8 mouse cellular contexts compared by ENCODE assay signal in the genomic region with DNA sequence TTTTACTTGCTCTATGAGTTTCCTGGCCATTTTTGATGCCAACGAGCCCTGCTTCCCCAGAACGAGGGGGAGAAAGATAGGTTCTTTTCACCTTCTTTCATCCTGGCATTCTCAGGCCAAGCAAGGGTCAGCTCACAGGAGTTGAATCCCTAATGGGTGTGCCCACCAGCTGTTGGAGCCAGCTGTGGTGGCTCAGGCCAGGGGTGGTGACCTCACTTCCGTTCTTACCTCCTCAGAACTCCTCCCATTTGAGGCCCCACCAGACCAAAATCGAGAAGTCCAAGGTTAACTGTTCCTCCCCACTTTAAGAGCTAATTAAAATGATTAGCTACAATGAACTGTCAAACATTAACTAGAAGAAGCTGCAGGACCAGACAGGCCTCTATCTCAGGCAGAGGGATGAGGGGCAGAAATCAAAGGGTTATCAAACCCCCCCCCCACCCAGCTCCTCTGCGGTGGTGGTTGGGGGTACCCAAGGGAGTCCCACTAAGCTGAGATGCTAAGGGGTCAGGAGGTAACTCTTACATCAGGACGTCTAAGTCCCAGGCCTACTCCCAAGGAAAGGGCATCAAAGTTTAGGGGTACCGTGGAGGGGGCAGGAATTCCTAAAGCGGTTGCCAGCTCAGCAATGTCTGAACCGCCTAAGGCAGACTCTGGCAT. TPM values are rescaled to one million over a fixed set of nuclear protein-coding genes. Genes with fewer than 3 reads are reported as not detected.
DNase-seq lines count a peak whose midpoint lies in the region; ATAC-seq and TF ChIP-seq lines count a peak whose summit lies in the region.

No protein-coding gene starts in this region.

- H3K27me3 ChIP-seq in hindbrain, embryonic 14.5 days (ENCODE audit: control insufficient read depth, insufficient read depth, low read length): peaks cover 18% of the 10 kb centered on the region; the same call in 1 of the 2 replicates
- no peaks in the 10 kb centered on the region; the same call in 1 of the 2 replicates for H3K27me3 ChIP-seq in lung, embryonic 15.5 days

- peak overlapping the region; percentile 81 for H3K4me3 ChIP-seq in embryonic fibroblast, embryonic 13.5 days (ENCODE audit: insufficient read depth, low read length)
- H3K4me3 ChIP-seq in hindbrain, embryonic 14.5 days (replicated peaks; ENCODE audit: low read length): no peak overlapping the region
- peak overlapping the region; percentile 56 for H3K4me3 ChIP-seq in lung, embryonic 15.5 days

- peak; percentile 96 for DNase-seq in heart, adult 11 months
- DNase-seq in heart, adult 8-10 months (ENCODE audit: low spot score): no peak
- DNase-seq in hindbrain, embryonic 14.5 days (ENCODE audit: low spot score): no peak
- peak; percentile 33 for DNase-seq in thymus, postnatal 4 days
- no peak for DNase-seq in layer of hippocampus, postnatal 25 days (ENCODE audit: extremely low spot score in 1 of 2, low spot score in 1 of 2)
- DNase-seq in gastrocnemius, postnatal 10 days: no peak

- 34% methylated on average over 9 of the region's 9 CpGs for whole genome bisulfite sequencing in hindbrain, embryonic 14.5 days
- 32% methylated on average over 9 of the region's 9 CpGs for WGBS in lung, embryonic 15.5 days

- H3K9me3 ChIP-seq in hindbrain, embryonic 14.5 days (ENCODE audit: control insufficient read depth, low read length): no peaks in the 10 kb centered on the region
- no peaks in the 10 kb centered on the region for H3K9me3 ChIP-seq in lung, embryonic 15.5 days

- no peak for ATAC-seq in hindbrain, embryonic 14.5 days (ENCODE audit: low FRiP score)
- no peak for ATAC-seq in lung, embryonic 15.5 days (ENCODE audit: borderline replicate concordance, extremely low read depth, low FRiP score, low TSS enrichment)

- TF ChIP-seq CTCF in embryonic fibroblast, embryonic 13.5 days (IDR thresholded peaks at IDR 0.05; ENCODE audit: borderline replicate concordance, insufficient read depth, low read length): no peak

- H3K9ac ChIP-seq in hindbrain, embryonic 14.5 days: no peak overlapping the region
- peak overlapping the region; percentile 49 for H3K9ac ChIP-seq in lung, embryonic 15.5 days

- TF ChIP-seq POLR2A in embryonic fibroblast, embryonic 13.5 days (IDR thresholded peaks at IDR 0.05; ENCODE audit: low read depth, low read length): no peak

- peak overlapping the region; percentile 75 for H3K27ac ChIP-seq in embryonic fibroblast, embryonic 13.5 days (ENCODE audit: insufficient read depth, low read length)
- H3K27ac ChIP-seq in hindbrain, embryonic 14.5 days: no peak overlapping the region
- no peak overlapping the region for H3K27ac ChIP-seq in lung, embryonic 15.5 days

- H3K4me2 ChIP-seq in hindbrain, embryonic 14.5 days (replicated peaks): peak overlapping the region; percentile 47; the same call in 1 of the 2 replicates
- H3K4me2 ChIP-seq in lung, embryonic 15.5 days: peak overlapping the region; percentile 60

- H3K36me3 ChIP-seq in hindbrain, embryonic 14.5 days (replicated peaks; ENCODE audit: control insufficient read depth, insufficient read depth): no peaks in the 10 kb centered on the region
- no peaks in the 10 kb centered on the region for H3K36me3 ChIP-seq in lung, embryonic 15.5 days

- peaks cover 9% of the 10 kb centered on the region; the same call in 1 of the 2 replicates for H3K4me1 ChIP-seq in embryonic fibroblast, embryonic 13.5 days (ENCODE audit: control insufficient read depth, insufficient read depth, low read length)
- no peaks in the 10 kb centered on the region for H3K4me1 ChIP-seq in hindbrain, embryonic 14.5 days (replicated peaks; ENCODE audit: control insufficient read depth, insufficient read depth, low read length)
- H3K4me1 ChIP-seq in lung, embryonic 15.5 days: peaks cover 6% of the 10 kb centered on the region; the same call in 1 of the 2 replicates

RNA-seq across cellular contexts. Expression of a gene that starts 10.6 kb away (rescaled TPM):
- 1 to 10 TPM; 3.4 to 6.1 (median 4.2) TPM for total RNA-seq in heart, adult 8-10 months (2022)
- 27.1 and 30.6 TPM in 2 replicates for polyA plus RNA-seq in embryonic fibroblast, embryonic 13.5 days (2011; ENCODE audit: insufficient read length, low read depth, missing spikeins)
- 0.83 and 1.2 TPM in 2 replicates for polyA plus RNA-seq in hindbrain, embryonic 14.5 days (2014; fragmentation: Nextera tagmentation; extraction: Ambion mirVana)
- 5.0 and 6.3 TPM in 2 replicates for polyA plus RNA-seq in lung, embryonic 15.5 days (2015; fragmentation: Nextera tagmentation; extraction: Ambion mirVana)
- under 1 TPM; 0.47 to 0.73 TPM for total RNA-seq in layer of hippocampus, postnatal 25 days (2021)
- total RNA-seq in gastrocnemius, postnatal 10 days (2021): 10 to 100 TPM in 1 of 2 experiments, 1 to 10 TPM in 1; 6.1 to 11.3 TPM

Comparison
In these comparisons a context has a peak if more than half of its experiments do, and no peak if none do; other contexts are left out.
1. DNase-seq: peak in heart, adult 11 months (single experiment) and thymus, postnatal 4 days (single experiment); none in heart, adult 8-10 months (single experiment), hindbrain, embryonic 14.5 days (single experiment), layer of hippocampus, postnatal 25 days (0 of 2) and gastrocnemius, postnatal 10 days (single experiment).